Mouse (Mus musculus): Measurements from ENCODE around the gene Fgfr2.

DNA sequence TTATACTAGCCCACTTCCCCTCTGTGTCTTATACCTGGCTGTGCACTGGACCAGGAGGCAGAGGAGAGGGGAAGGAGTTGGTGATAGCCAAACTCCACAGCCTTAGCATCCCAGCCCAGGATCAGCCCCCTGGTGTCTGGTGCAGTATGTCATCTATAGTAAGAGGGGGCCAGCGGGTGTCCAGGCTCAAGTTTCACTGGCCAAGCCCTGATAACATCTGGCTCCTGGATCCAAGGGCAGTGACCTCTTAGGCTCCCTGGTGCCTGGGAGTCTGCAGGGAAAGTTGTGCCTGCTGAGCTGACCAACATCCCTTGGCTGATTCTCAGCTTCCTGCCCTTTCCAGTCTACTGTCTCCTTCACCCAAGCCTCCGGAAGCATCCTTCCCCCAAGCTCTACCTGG, 1315.9 kb downstream of the Fgfr2 start:
- no peak for TF ChIP-seq POLR2A (IDR thresholded peaks at IDR 0.05; ENCODE audit: insufficient read length, low read depth)
- no peak for TF ChIP-seq MAX (IDR thresholded peaks at IDR 0.05; ENCODE audit: low read depth)
- no peak for TF ChIP-seq MYOD1 (IDR thresholded peaks at IDR 0.05; ENCODE audit: control insufficient read depth in 1 of 3, insufficient read length in 2 of 3, low read depth in 2 of 3)
- no peak for TF ChIP-seq E2F4 (IDR thresholded peaks at IDR 0.05; ENCODE audit: insufficient read depth)
- no peak for TF ChIP-seq POLR2AphosphoS2 (IDR thresholded peaks at IDR 0.05; ENCODE audit: insufficient read length, low read depth)
- no peak for TF ChIP-seq TCF3 (IDR thresholded peaks at IDR 0.05; ENCODE audit: insufficient read length, low read depth)
